Mouse (Mus musculus) brain, embryonic 14.5 days (tissue): ENCODE results near the gene Cdh18.
"Not testable (repeated sequence)": the region's sequence is repeated elsewhere in the genome, so short reads cannot be mapped to it uniquely, and the experiment has no call there.

Source experiments
- CTCF ChIP-seq: fragments of 200-500 bp; IDR thresholded peaks from 2 replicates; pipeline ENCODE4 v1.5.1; 2012; ENCODE audit warnings: inconsistent platforms, mild to moderate bottlenecking, moderate library complexity, borderline replicate concordance; ENCODE audit not compliant: insufficient read depth, insufficient read length; ENCODE audit errors: extremely low read depth
- POLR2A ChIP-seq: fragments of 200-500 bp; IDR thresholded peaks from 2 replicates; pipeline ENCODE4 v1.6.1; 2012; ENCODE audit warnings: mild to moderate bottlenecking, inconsistent platforms, borderline replicate concordance; ENCODE audit not compliant: poor library complexity, insufficient read depth, insufficient read length, severe bottlenecking; ENCODE audit errors: extremely low read depth

DNA sequence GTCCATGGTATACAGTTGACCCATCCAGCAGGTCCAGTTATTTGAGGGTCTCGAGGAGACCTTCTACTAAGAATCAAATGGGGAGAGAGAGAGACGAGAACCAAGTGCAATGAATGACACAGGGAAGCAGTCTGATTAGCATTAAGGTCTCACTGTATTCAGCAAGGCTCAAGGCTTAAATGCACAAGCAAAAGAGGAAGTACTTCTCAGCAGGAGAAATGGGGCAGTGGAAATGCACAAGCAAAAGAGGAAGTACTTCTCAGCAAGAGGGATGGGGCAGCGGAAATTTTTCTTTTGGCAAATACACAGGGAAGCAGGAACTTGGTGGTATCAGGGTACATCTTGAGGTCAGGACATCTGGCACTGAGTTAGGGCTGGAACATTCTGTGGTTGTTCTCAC, 217.8 kb downstream of the Cdh18 start:
- TF ChIP-seq CTCF, POLR2A: not testable (repeated sequence)
